Mouse (Mus musculus) frontal cortex, postnatal 36 days (tissue): ENCODE data around the gene Megf8.

Experiments used
- DNase-seq, 2 experiments: peaks; one replicate each; pipeline ENCODE4 v3.0.0; 2022; ENCODE audit warnings: low spot score in 2 of 2

Gene Megf8

GRCm38 (mm10) chr7:25333596-25334307 is 16.8 kb downstream of the Megf8 start:
- peak; percentile 42 to 65 for DNase-seq

- DNase-seq = no peak
Measured at GRCm38 (mm10) chr7:25334472-25334871, 17.5 kb downstream of the Megf8 start.

- no peak for DNase-seq
Measured at GRCm38 (mm10) chr7:25339329-25339728, 22.4 kb downstream of the Megf8 start.

GRCm38 (mm10) chr7:25341000-25341784 is 24.2 kb downstream of the Megf8 start:
- DNase-seq = peak in 1 of 2 experiments; percentile 57

GRCm38 (mm10) chr7:25348861-25349260 is 31.9 kb downstream of the Megf8 start:
- DNase-seq = no peak

- no peak for DNase-seq
Measured at GRCm38 (mm10) chr7:25358721-25359206, 41.8 kb downstream of the Megf8 start.

GRCm38 (mm10) chr7:25363151-25363550 is 46.2 kb downstream of the Megf8 start:
- DNase-seq = no peak

- no peak for DNase-seq
Measured at GRCm38 (mm10) chr7:25363632-25364031, 46.7 kb downstream of the Megf8 start.

GRCm38 (mm10) chr7:25365937-25366625 is 49.1 kb downstream of the Megf8 start:
- no peak for DNase-seq

GRCm38 (mm10) chr7:25367632-25368293 is 50.8 kb downstream of the Megf8 start:
- DNase-seq = no peak

GRCm38 (mm10) chr7:25368333-25368732 is 51.4 kb downstream of the Megf8 start:
- no peak for DNase-seq

GRCm38 (mm10) chr7:25369058-25369749 is 52.2 kb downstream of the Megf8 start, which contains the start of gene Cnfn:
Cnfn (minus strand) TSS chr7:25369724.
- DNase-seq = no peak

- DNase-seq = no peak
Measured at GRCm38 (mm10) chr7:25372441-25372840, 55.5 kb downstream of the Megf8 start.

- peak; percentile 91 to 95 for DNase-seq
Measured at GRCm38 (mm10) chr7:25376556-25376955, 59.6 kb downstream of the Megf8 start.

GRCm38 (mm10) chr7:25377100-25377700 is 60.2 kb downstream of the Megf8 start:
- DNase-seq = no peak

GRCm38 (mm10) chr7:25378181-25379100 is 61.5 kb downstream of the Megf8 start:
- no peak for DNase-seq

GRCm38 (mm10) chr7:25379551-25380351 is 62.8 kb downstream of the Megf8 start:
- DNase-seq = peak in 1 of 2 experiments; percentile 44

GRCm38 (mm10) chr7:25380392-25381283 is 63.7 kb downstream of the Megf8 start:
- DNase-seq = no peak
